Mouse (Mus musculus): Measurements from ENCODE around the gene Usp49. TPM values are rescaled to one million over a fixed set of nuclear protein-coding genes. Genes with fewer than 3 reads are reported as not detected.
A peak's percentile ranks its signal among the peaks of the same experiment; 100 is the strongest.
"Not testable (repeated sequence)": the region's sequence is repeated elsewhere in the genome, so short reads cannot be mapped to it uniquely, and the experiment has no call there.

Usp49 gene
- total RNA-seq, 4 experiments from 2014 or later: 10.2 to 13.4 (median 11.6) TPM

DNA sequence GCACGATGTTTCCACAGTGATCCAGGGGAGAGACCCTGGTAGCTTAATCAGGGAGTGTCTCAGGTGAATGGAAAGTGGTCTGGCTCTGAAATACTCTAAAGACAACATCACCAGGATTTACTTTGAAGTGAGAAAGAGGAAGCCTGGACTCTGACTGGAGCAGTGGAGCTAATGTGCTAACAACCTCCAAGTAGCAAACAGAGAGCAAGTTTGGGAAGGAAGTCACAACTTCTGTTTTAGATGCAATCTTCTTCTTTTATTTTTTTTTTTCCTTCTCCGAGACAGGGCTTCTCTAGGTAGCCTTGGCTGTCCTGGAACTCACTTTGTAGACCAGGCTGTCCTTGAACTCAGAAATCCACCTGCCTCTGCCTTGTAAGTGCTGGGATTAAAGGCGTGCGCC lies 21.3 kb upstream of the Usp49 start:
- DNase-seq (ENCODE audit: low spot score in 2 of 2): no peak

DNA sequence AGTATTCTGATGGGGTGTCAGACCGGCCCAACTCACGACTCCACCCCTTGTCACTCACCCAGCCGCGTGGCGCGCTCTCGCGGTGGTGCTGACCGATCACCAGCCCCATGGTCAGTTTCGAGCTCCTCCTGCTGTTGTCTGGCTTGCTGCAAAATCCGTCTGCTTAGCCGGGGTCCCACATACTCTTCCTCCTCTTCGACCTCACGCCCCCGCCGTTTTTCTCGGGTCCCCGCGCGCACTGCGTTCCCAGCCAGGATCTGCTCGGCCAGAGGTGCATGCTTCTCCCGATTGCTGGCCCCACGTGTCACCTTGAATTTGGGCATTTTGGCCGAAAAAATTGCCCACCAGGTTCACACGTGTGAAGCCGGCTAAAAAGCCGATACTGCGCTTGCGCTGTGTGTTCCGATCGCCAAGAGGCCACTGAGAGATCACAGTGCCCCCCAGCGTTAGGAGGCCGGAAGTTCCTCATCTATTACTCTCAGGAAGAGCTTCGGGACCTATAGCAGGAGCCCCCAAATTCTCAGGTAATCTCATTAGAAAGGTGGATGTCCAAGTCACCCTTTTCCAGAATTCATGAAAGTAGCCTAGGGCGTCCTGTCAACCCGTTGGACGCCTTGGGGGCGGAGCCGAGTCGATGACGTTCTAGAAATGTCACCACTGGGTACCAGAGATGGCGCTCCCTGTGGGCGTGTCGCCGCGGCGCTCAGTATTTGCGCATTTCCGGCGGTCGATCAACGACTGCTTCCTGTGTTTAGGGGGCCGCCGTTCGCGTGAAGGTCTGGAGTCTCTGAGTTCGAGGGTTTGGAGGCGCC lies 19.4 kb upstream of the Usp49 start, which contains the start of the genes Bysl, Med20 and Gm20517:
TSS of gene Bysl (minus strand) at position 644 of the 812 bp plus-strand sequence.
TSS of gene Med20 (plus strand) at position 734 of the 812 bp plus-strand sequence.
TSS of gene Gm20517 (plus strand) at position 741 of the 812 bp plus-strand sequence.
- DNase-seq (ENCODE audit: low spot score in 2 of 2): peak; percentile 94 to 96

DNA sequence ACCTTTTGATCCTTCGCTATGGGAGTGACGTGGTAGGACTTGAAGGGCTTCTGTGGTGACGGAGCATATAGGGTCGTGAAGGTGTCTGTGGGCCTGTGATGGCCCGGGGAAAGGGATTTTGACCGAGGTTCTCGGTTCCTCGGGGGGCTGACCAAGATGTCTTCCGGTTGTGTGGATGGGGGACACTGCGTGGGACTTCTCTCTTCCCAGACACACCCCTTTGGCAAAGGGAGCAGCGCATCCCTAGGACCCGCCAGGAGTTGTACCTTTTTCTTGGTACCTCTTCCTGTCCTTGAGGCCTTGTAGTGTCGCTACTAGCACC lies 18.9 kb upstream of the Usp49 start:
- no peak for DNase-seq (ENCODE audit: low spot score in 2 of 2)

DNA sequence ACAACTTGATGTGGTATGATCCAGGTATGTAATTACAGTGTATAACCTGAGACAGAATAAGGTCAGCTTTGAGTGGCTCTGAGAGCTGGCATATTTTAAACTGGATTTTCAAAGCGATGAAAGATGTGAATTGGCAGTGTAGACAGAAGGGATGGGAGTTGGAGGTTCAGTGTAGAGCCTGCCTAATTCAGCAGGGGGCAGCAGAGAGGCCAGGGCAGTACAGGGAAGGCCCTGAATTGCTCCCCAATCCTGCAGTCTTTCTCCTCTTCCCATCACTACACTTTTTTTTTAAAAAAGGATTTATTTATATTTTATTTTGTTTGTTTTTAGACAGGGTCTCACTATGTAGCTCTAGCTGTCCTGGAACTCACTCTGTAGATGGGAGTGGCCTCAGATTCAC lies 16.5 kb upstream of the Usp49 start:
- DNase-seq (ENCODE audit: low spot score in 2 of 2): no peak

DNA sequence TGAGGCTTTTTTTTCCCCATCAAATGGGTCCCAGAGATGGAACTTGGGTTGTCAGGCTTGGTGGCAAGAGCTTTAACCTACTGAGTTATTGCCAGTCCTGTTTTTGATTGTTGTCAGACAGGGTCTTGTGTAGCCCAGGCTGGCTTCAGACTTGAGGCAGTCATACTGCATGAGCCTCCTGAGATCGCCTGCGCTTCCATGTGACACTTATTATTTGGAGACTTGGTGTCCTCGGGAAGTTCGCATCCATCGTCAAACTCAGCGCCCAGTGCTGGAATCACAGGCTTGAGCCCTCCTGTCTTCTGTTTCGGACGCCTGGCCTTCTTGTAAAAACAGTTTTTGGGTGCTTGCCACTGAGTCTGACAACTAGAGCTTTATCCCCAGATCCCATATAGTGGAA lies 14.4 kb upstream of the Usp49 start:
- no peak for DNase-seq (ENCODE audit: low spot score in 2 of 2)

DNA sequence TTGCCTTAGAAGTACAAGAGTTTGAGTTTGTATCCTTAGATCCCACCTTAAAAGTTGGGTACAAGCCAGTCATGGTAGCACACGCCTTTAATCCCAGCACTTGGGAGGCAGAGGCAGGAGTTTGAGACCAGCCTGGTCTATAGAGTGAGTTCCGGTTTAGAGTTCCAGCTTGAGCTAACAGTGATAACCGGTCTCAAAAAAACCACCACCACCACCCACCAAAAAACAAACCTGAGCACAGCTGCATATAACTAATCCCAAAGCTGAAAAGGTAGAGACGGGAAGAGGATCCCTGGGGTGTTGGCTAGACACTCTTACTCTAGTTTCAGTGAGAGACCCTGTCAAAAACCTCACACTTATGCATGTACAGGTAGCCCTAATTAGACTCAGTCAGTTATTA lies 13.8 kb upstream of the Usp49 start:
- DNase-seq (ENCODE audit: low spot score in 2 of 2): no peak

DNA sequence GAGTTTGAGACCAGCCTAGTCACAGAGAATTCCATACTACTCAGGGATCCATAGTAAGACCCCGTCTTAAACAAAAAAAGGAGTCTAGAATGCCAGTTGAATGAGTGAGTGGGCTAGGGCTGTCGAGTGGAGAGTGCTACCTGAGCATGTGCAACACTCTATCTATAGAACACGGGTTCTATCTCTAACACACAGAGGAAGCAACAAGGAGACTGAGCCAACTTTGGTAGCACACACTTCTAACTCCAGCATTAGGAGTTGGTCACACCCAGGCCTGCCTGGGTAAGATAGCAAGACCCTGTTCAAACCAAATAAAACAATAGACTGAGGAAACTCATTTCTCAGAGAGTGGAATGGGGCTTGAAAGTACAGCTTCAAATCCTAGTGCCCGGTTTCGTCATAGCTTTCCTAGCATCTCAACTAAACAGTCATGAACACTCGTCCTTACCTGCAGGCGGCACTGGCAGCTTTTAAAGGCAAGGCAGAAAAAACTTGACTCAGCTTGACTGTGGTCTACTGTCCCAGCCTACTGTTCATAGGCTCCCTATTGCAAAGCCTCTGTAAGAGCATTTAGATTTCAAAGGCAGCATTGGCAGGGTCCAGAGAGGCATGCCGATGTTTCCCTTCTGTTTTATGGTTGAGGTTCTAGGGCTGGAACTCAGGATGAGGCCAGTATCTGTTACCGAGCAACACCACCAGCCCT lies 12.7 kb upstream of the Usp49 start:
- DNase-seq (ENCODE audit: low spot score in 2 of 2): no peak

DNA sequence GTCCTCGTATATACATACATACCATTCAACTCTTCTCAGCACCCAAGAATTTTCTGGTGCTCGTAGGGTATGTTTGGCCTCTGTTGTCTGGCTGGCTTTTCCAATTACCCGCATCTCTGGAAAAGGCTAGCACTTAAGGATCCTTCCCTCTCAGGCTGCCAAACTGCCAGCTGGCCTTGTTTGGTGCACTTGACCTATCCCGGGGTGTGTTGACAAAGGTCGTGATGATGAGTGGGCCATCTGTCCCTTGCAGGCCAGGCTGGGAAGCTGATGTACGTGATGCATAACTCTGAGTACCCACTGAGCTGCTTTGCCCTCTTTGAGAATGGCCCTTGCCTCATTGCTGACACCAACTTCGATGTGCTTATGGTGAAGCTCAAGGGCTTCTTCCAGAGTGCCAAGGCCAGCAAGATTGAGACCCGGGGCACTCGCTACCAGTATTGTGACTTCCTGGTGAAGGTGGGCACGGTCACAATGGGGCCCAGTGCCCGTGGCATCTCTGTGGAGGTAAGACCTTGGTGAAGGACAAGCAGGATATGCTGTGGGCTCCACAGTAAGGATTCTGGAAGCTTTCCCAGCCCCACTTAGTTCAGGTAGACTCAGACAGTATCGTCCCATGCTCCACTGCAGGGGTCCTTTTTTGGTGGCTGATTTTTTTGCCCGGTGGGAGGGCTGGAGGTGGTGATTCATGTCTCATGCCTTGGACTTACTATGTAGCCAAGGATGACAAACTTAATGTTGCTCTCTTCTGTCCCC lies 11.8 kb upstream of the Usp49 start:
- DNase-seq (ENCODE audit: low spot score in 2 of 2): no peak

DNA sequence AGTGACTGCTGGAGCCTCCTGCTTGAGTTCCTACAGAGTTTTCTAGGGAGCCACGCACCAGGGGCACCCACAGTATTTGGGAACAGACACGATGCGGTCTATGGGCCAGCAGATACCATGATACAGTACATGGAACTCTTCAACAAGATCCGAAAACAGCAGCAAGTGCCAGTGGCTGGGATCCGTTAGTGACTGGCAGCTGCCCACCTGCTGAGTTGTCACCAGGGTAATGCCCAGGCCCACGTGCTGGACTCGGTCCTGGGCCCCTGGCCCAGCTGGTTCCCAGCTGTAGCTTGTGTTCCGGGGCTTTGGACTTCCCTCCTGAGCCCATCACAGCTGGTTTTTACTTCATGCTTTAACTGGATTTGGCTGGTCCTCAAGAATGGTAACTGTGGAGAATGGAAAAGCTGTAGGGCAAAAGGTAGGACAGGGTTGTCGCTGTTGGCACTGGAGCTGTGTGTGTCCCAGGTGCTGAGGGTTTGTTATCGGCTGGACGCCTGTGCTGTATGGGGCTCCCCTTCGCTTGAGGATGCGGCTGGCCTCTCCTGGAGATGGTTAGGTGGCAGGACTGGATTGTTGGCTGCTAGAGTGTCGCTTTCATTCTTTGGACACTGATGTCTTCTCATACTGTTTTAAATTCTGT lies 7.5 kb upstream of the Usp49 start:
- no peak for DNase-seq (ENCODE audit: low spot score in 2 of 2)

DNA sequence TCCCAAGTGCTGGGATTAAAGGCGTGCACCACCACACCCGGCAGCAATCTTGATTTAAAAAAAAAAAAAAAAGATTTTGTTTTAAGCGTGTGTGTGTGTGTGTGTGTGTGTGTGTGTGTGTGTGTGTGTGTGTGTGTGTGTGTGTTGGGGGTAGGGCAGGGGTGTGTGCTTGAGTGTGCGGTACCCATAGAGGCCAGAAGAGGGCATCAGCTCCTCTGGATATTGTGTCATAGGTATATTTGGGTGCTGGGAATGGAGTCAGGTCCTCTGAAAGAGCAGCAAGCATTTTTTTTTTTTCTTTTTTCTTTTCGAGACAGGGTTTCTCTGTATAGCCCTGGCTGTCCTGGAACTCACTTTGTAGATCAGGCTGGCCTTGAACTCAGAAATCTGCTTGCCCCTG lies 5.9 kb upstream of the Usp49 start:
- DNase-seq (ENCODE audit: low spot score in 2 of 2): not testable (repeated sequence)

DNA sequence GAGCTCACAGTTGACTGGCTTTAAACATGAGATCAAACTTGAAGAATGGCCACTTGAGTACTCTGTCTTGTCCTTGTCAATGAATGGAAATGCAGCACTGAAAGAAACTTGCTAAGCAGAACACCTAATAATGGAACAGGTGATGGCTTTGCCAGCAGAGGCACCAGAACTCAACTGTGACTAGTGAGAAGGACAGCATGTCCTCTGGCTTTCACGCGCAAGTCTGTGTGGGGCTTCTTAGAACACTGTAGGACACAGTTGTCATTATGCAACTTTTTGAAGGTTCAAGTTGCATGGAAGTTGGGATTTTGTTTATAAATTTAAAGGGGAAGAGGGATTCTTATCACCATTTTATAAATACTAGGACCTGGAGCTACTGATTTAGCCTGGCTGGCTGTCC lies 5.4 kb upstream of the Usp49 start:
- no peak for DNase-seq (ENCODE audit: low spot score in 2 of 2)

DNA sequence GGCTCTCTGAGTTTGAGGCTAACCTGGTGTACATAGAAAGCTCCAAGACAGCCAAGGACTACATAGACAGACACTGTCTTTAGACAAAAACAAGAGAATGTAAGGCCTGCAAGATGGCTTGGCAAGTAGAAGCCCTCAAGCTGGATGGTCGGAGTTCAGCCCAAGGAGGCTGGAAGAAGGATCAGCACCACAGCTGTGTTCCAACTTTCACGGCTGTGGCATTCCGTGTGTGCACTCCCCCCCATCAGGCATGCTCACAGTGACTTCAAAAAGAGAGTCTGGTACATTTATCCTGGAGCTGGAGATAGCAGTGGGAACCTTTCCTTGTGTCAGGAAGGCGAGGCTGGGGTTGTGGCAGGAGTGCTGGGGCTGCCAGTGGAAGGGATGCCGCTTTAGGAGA lies 4.5 kb upstream of the Usp49 start:
- no peak for DNase-seq (ENCODE audit: low spot score in 2 of 2)

DNA sequence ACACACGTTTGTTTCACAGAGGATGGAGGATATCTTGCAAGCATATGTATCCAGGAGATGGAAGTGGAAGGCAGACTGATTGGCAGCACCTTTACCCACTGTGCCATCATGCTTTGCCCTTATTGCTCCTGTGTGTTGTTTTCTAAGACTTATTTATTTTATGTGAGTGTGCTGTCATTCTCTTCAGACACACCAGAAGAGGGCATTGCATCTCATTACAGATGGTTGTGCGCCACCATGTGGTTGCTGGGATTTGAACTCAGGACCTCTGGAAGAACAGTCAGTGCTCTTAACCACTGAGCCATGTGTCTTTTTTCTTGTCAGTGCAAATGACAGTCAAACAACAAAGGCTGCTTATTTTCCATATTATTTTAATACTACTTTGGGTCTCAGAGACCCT lies 2.7 kb upstream of the Usp49 start:
- no peak for DNase-seq (ENCODE audit: low spot score in 2 of 2)

DNA sequence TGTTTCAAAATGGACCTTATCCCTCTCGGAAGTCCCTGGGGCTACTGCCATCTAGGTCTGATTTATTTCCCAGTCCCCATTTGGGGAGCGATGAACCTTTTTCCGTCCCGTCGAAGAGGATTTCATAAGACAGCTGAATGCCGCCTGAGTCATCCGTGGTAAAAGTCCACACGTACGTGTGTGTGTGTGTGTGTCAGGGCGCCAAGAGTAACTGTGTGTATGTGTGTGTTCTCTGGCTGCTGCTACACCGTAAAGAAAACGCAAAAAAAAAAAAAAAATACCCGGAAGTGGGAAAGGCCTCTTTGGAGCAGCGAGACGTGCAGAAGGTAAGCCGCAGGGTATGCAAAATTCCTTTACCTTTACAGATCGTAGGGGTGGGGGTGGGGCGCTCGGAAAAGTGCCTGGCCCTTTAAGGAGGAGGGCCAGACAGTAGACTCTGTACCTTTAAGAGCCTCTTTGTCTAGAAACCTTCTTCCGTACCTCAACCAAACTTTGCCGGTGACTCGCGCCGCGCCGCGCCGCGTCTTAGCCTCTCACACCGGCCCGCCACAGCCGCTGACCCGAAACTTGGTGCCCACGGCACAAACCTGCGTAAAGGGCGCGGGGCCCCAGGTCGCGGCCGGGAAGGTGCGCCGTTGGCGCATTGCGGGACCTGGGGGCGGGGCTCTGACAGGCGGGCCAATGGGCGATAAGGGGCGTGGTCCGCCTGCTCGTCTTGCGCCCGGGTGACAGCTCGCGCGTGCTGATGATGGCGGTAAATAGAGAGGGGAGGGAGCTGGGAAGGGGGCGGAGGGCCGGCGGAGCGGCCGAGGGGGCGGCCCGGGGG lies 1.4 kb upstream of the Usp49 start:
- DNase-seq (ENCODE audit: low spot score in 2 of 2): peak; percentile 80 to 93

DNA sequence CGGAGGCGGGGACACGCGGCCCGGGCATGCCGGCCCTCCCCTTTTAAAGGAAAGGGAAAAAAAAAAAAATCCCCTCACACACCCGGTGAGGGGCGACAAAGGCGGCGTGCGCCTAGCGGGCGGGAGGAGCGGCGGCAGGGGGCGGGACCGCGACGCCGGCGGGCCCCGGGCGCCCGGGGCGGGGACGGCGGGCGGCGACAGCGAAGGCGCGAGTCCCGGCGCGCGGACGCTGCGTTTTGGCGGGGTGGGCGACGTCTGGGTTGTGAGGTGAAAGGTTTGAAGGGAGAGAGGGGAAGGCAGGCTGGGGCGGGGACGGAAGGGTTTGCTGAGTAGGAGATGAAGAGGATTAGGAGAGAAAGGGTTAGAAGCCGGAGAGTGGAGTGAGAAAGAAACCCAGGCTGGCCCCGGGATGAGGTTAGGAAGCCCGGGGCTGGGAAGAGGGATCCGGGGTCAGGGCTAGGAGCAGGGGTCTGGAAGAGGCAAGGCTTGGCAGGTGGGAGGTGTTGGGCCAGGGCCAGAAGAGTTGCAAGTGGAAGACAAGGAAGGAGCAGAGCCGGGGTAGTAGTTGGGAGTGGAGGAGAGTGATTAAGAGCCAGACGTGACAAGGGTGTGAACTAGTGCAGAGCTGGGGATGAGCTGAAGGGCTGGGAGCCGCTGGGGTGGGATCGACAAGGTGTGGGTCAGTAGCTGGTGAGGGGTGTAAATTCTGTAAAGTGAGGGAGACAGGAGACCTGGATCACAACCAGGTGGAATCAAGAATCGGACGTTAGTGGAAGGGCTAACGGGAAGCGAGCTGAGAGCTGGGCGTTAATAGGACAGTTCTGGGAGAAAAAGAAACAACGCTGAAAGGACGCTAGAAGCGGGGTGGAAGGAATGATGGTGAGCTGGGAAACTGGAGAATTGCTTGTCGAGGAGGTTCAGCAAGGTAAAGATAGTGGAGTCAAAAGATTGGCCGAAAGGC lies 493 bp upstream of the Usp49 start:
- DNase-seq (ENCODE audit: low spot score in 2 of 2): peak; percentile 21 to 43

DNA sequence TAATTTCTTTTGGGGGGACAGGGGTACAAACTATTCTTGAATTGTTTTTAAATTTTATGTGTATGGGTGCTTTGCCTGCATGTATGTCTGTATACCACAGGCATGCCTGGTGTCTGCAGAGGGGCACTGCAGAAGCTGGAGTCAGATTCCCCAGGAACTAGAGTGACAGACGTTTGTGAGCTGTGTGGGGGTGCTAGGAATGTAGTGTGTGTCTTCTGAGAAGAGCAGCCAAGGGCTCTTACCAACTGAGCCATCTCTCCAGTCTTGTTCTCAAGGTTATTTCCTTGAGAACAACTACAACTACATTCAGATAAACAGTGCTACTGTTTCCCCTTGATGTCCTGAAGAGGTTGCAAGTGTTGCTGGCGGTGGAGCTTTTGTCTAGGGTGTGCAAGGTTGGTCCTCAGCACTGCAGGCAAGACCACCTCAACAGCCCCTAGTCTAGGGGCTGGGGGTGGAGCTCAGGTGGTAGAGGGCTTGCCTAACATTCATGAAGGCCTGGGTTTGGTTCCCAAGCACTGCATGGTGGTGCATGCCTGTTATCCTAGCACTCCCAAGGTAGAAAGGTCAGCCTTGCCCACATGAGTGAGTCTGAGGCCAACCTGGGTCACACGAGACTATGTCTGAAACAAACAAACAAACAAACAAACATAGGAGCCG lies 1.8 kb downstream of the Usp49 start:
- no peak for DNase-seq (ENCODE audit: low spot score in 2 of 2)

DNA sequence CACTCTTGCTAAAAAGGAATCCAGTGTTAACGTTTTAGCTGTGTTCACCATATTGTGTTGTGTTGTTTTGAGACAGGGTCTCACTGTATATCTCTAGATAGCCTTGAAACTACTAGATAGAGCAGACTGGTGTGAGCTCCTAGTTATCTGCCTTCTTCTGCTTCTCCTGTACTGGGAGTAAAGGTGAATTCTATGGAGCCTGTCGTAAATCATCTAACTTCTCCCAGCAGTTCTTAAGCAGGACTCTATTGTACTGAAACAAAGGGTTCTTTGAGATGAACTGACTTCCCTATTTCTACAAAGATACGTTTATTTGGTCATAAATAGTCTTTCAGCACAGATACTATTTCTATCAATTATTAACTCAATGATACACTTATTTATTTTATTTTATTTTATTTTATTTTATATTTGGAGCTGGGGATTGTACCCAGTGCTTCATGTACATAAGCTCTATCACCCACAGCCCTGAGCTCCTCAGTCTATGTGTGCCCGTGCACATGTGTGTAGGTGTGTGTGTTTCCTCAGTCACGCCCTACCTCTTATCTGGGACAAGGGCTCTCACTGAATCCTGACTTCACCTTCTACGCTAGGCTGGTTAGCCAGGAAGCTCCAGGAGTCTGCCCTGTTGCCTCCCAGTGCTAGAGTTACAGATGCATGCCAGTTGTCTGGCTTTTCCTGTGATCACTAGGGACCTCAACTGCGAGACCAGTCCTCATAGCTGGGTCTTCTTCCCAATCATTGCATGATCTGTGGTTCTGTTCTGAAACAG lies 3.7 kb downstream of the Usp49 start:
- DNase-seq (ENCODE audit: low spot score in 2 of 2): no peak

DNA sequence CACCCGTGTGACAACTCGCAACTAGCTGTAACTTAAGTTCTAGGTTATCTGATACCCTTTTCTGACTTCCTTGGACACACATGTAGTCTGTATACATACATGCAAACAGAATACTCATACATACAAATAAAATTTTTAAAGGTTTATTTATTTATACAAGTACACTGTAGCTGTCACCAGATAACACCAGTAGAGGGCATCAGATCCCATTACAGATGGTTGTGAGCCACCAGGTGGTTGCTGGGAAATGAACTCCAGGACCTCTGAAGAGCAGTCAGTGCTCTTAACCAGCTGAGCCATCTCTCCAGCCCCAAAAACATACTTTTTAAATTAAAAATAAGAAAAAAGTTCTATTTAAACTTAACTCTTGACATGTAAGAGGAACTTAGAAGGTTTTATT lies 12.5 kb downstream of the Usp49 start:
- no peak for DNase-seq (ENCODE audit: low spot score in 2 of 2)
